Mouse (Mus musculus) MEL (cell line): ENCODE measurements around the gene Fcrl1.

Source experiments
- CTCF ChIP-seq, 3 experiments: IDR thresholded peaks in 2 of 3; conservative IDR thresholded peaks in 1 of 3; 2 replicates each; pipeline ENCODE4 v1.5.1; 2011 to 2012; ENCODE audit warnings: low read length in 3 of 3, low read depth in 2 of 3, mild to moderate bottlenecking in 2 of 3, improper control_type of control experiment in 1 of 3, inconsistent platforms in 1 of 3, mixed read lengths in 1 of 3, moderate library complexity in 1 of 3; ENCODE audit not compliant: control insufficient read depth in 1 of 3, insufficient read depth in 1 of 3, poor library complexity in 1 of 3, severe bottlenecking in 1 of 3
- RAD21 ChIP-seq: IDR thresholded peaks from 2 replicates; pipeline ENCODE4 v1.6.1; 2011; ENCODE audit warnings: mild to moderate bottlenecking, low read depth, low read length, improper control_type of control experiment
- RCOR1 ChIP-seq: IDR thresholded peaks from 2 replicates; pipeline ENCODE4 v1.6.1; 2012; ENCODE audit warnings: low read depth, mild to moderate bottlenecking, inconsistent platforms, low read length, improper control_type of control experiment
- ZMIZ1 ChIP-seq: IDR thresholded peaks from 2 replicates; pipeline ENCODE4 v1.6.1; 2012; ENCODE audit warnings: low read depth, mild to moderate bottlenecking, inconsistent platforms, low read length, improper control_type of control experiment, moderate library complexity
- ZNF384 ChIP-seq: IDR thresholded peaks from 2 replicates; pipeline ENCODE4 v1.6.1; 2012; ENCODE audit warnings: low read depth, mild to moderate bottlenecking, inconsistent platforms, low read length, improper control_type of control experiment

- no peak for TF ChIP-seq ZNF384
- no peak for TF ChIP-seq CTCF (IDR thresholded peaks at IDR 0.05 in 2 of 3, conservative IDR thresholded peaks at IDR 0.05 in 1 of 3; ENCODE audit: control insufficient read depth in 1 of 3, insufficient read depth in 1 of 3, low read depth in 2 of 3, low read length in 3 of 3, poor library complexity in 1 of 3, severe bottlenecking in 1 of 3)
- TF ChIP-seq RCOR1: no peak
- no peak for TF ChIP-seq ZMIZ1
- no peak for TF ChIP-seq RAD21
Observed at GRCm38 (mm10) chr3:87409196-87409935, 33.2 kb downstream of the Fcrl1 start.
